Mouse (Mus musculus) bone marrow macrophage, adult 2 months (primary cell): ENCODE data around the gene Gm20721.

Experiments
- CTCF ChIP-seq: IDR thresholded peaks from 2 replicates; pipeline ENCODE4 v1.5.1; 2012; ENCODE audit warnings: low read depth, mild to moderate bottlenecking, low read length, moderate library complexity
- POLR2A ChIP-seq: IDR thresholded peaks from 2 replicates; pipeline ENCODE4 v1.6.1; 2012; ENCODE audit warnings: mild to moderate bottlenecking, low read depth, low read length, borderline replicate concordance

GRCm38 (mm10) chr2:174366571-174366970 lies 20.1 kb upstream of the Gm20721 start:
- TF ChIP-seq CTCF (no peak), POLR2A (no peak)
